Mouse (Mus musculus): ENCODE measurements around the gene Ngfr.

- TF ChIP-seq CTCF (IDR thresholded peaks at IDR 0.05; ENCODE audit: low read depth, low read length): no peak
- no peak for TF ChIP-seq POLR2AphosphoS5 (IDR thresholded peaks at IDR 0.05; ENCODE audit: insufficient replicate concordance, low read depth, low read length)
- no peak for TF ChIP-seq TAL1 (conservative IDR thresholded peaks at IDR 0.05; ENCODE audit: low read depth, low read length)
These were observed 23.7 kb downstream of the Ngfr start for GRCm38 (mm10) chr11:95563849-95564248.
